Mouse (Mus musculus) stomach, embryonic 14.5 days (tissue): ENCODE results near the gene Sytl4. TPM values are rescaled to one million over a fixed set of nuclear protein-coding genes. Genes with fewer than 3 reads are reported as not detected.

ENCODE experiments used
- ATAC-seq: fragments of 200-750 bp; cut with Nextera tagmentation; 2 replicates; pipeline ENCODE4 v1.8.0; 2017; ENCODE audit warnings: low read depth, moderate TSS enrichment; ENCODE audit not compliant: insufficient number of reproducible peaks, insufficient read depth, low FRiP score
- H3K27ac ChIP-seq: fragments of 300-500 bp; sonication (generic); 2 replicates; pipeline ENCODE4 v1.5.1; 2014; ENCODE audit warnings: mild to moderate bottlenecking, low read length, moderate library complexity, mixed read lengths
- H3K27me3 ChIP-seq: fragments of 300-500 bp; sonication (generic); 2 replicates; pipeline ENCODE4 v1.6.1; 2014; ENCODE audit warnings: low read length, control low read depth, mixed read lengths; ENCODE audit not compliant: control insufficient read depth, insufficient read depth
- H3K36me3 ChIP-seq: fragments of 300-500 bp; sonication (generic); 2 replicates; pipeline ENCODE4 v1.6.1; 2014; ENCODE audit warnings: mild to moderate bottlenecking, control low read depth, low read length, moderate library complexity, mixed read lengths; ENCODE audit not compliant: control insufficient read depth, insufficient read depth
- H3K4me1 ChIP-seq: fragments of 300-500 bp; sonication (generic); 2 replicates; pipeline ENCODE4 v1.6.1; 2014; ENCODE audit warnings: low read length, control low read depth, mixed read lengths; ENCODE audit not compliant: control insufficient read depth, insufficient read depth
- H3K4me2 ChIP-seq: fragments of 300-500 bp; sonication (generic); replicated peaks from 2 replicates; pipeline ENCODE4 v1.6.1; 2014; ENCODE audit warnings: low read depth, low read length, control low read depth
- H3K4me3 ChIP-seq: fragments of 300-500 bp; sonication (generic); 2 replicates; pipeline ENCODE4 v1.5.1; 2014; ENCODE audit warnings: low read depth, low read length, control low read depth
- H3K9ac ChIP-seq: fragments of 300-500 bp; sonication (generic); replicated peaks from 2 replicates; pipeline ENCODE4 v1.6.1; 2014; ENCODE audit warnings: low read depth, mild to moderate bottlenecking, control low read depth, low read length, moderate library complexity, mixed read lengths
- H3K9me3 ChIP-seq: fragments of 300-500 bp; sonication (generic); 2 replicates; pipeline ENCODE4 v1.6.1; 2016; ENCODE audit warnings: low read depth, low read length, control low read depth; ENCODE audit not compliant: control insufficient read depth
- WGBS: fragments of 180-500 bp; shearing (Covaris S2); extraction: QIAGEN DNeasy Blood & Tissue Kit; methylation state at CpG from one replicate; pipeline ENCODE4 v1.1.7; 2014; 5-methylcytosine and 5-hydroxymethylcytosine counted together
- polyA plus RNA-seq: library from polyadenylated mRNA; unstranded; fragments of >200 nt; fragmentation: Nextera tagmentation; extraction: Ambion mirVana; gene quantifications from 2 replicates; pipeline ENCODE4 v1.2.1, GENCODE M21; 2014

The Sytl4 gene
- polyA plus RNA-seq: 5.3 and 6.5 TPM in 2 replicates

GRCm38 (mm10) chrX:133981231-133982002 is at the start of gene Sytl4:
Sytl4 (minus strand) TSS chrX:133981812.
- Histone ChIP-seq H3K36me3 (no peaks in the 10 kb centered on the region), H3K9me3 (no peaks in the 10 kb centered on the region), H3K27ac (no peak within 1 kb of the TSS), H3K4me1 (no peaks in the 10 kb centered on the region), H3K4me2 (peak within 1 kb of the TSS; percentile 57), H3K4me3 (peak within 1 kb of the TSS; percentile 42), H3K9ac (no peak within 1 kb of the TSS; the same call in 1 of the 2 replicates), H3K27me3 (no peaks in the 10 kb centered on the region)
- 22% methylated on average over 29 of the region's 29 CpGs for WGBS
- ATAC-seq: peak; percentile 77; the same call in 1 of the 2 replicates

- 36% methylated on average over 5 of the region's 5 CpGs for WGBS
- no peaks in the 10 kb centered on the region for H3K36me3 ChIP-seq
- no peak overlapping the region for H3K4me3 ChIP-seq
- no peak overlapping the region for H3K9ac ChIP-seq
- no peaks in the 10 kb centered on the region for H3K9me3 ChIP-seq
- no peaks in the 10 kb centered on the region for H3K4me1 ChIP-seq
- H3K27me3 ChIP-seq: no peaks in the 10 kb centered on the region
- no peak overlapping the region for H3K27ac ChIP-seq
- no peak for ATAC-seq
- H3K4me2 ChIP-seq: no peak overlapping the region
Observed at GRCm38 (mm10) chrX:134020664-134021063, 39.1 kb upstream of the Sytl4 start.

GRCm38 (mm10) chrX:134019005-134019404 is 37.4 kb upstream of the Sytl4 start:
- Histone ChIP-seq H3K4me3 (no peak overlapping the region), H3K27me3 (no peaks in the 10 kb centered on the region), H3K9ac (no peak overlapping the region), H3K4me2 (no peak overlapping the region), H3K9me3 (no peaks in the 10 kb centered on the region), H3K36me3 (no peaks in the 10 kb centered on the region), H3K4me1 (no peaks in the 10 kb centered on the region), H3K27ac (no peak overlapping the region)
- WGBS: 13% methylated on average over 9 of the region's 9 CpGs
- peak; percentile 56; the same call in 1 of the 2 replicates for ATAC-seq

- no peaks in the 10 kb centered on the region for H3K9me3 ChIP-seq
- ATAC-seq: no peak
- H3K4me3 ChIP-seq: no peak overlapping the region
- no peaks in the 10 kb centered on the region for H3K4me1 ChIP-seq
- no peaks in the 10 kb centered on the region for H3K27me3 ChIP-seq
- no peak overlapping the region for H3K4me2 ChIP-seq
- H3K36me3 ChIP-seq: no peaks in the 10 kb centered on the region
- no peak overlapping the region for H3K9ac ChIP-seq
- no peak overlapping the region for H3K27ac ChIP-seq
- WGBS: 67% methylated on average over 3 of the region's 3 CpGs
Observed at GRCm38 (mm10) chrX:133995866-133996265, 14.3 kb upstream of the Sytl4 start.

GRCm38 (mm10) chrX:133964615-133965014 is 17.0 kb downstream of the Sytl4 start:
- ATAC-seq: no peak
- no peaks in the 10 kb centered on the region for H3K4me1 ChIP-seq
- H3K9ac ChIP-seq: no peak overlapping the region
- H3K27ac ChIP-seq: no peak overlapping the region
- H3K9me3 ChIP-seq: no peaks in the 10 kb centered on the region
- H3K27me3 ChIP-seq: no peaks in the 10 kb centered on the region
- no peak overlapping the region for H3K4me3 ChIP-seq
- no peaks in the 10 kb centered on the region for H3K36me3 ChIP-seq
- WGBS: 77% methylated on average over 2 of the region's 2 CpGs
- no peak overlapping the region for H3K4me2 ChIP-seq

- Histone ChIP-seq H3K9me3 (no peaks in the 10 kb centered on the region), H3K4me3 (no peak overlapping the region), H3K4me1 (no peaks in the 10 kb centered on the region), H3K36me3 (no peaks in the 10 kb centered on the region), H3K4me2 (no peak overlapping the region), H3K27ac (no peak overlapping the region), H3K9ac (no peak overlapping the region), H3K27me3 (no peaks in the 10 kb centered on the region)
- no peak for ATAC-seq
- WGBS: 64% methylated on average over 2 of the region's 2 CpGs
Observed at GRCm38 (mm10) chrX:133960617-133961016, 21.0 kb downstream of the Sytl4 start.

GRCm38 (mm10) chrX:133954661-133955060 is 27.0 kb downstream of the Sytl4 start:
- H3K36me3 ChIP-seq: no peaks in the 10 kb centered on the region
- H3K4me1 ChIP-seq: no peaks in the 10 kb centered on the region
- no peak overlapping the region for H3K4me3 ChIP-seq
- no peak for ATAC-seq
- H3K27me3 ChIP-seq: no peaks in the 10 kb centered on the region
- 44% methylated on average over 7 of the region's 7 CpGs for whole genome bisulfite sequencing
- H3K9me3 ChIP-seq: no peaks in the 10 kb centered on the region
- no peak overlapping the region for H3K9ac ChIP-seq
- H3K27ac ChIP-seq: no peak overlapping the region
- no peak overlapping the region for H3K4me2 ChIP-seq

- WGBS: 52% methylated on average over 3 of the region's 3 CpGs
- peak; percentile 37; the same call in 1 of the 2 replicates for ATAC-seq
Observed at GRCm38 (mm10) chrX:133947427-133947826, 34.2 kb downstream of the Sytl4 start.

More at GRCm38 (mm10) chrX:133947427-133947826, 34.2 kb downstream of the Sytl4 start:
- Histone ChIP-seq H3K4me2 (no peak overlapping the region), H3K27ac (no peak overlapping the region), H3K4me1 (no peaks in the 10 kb centered on the region), H3K9me3 (no peaks in the 10 kb centered on the region), H3K36me3 (no peaks in the 10 kb centered on the region), H3K4me3 (no peak overlapping the region), H3K9ac (no peak overlapping the region), H3K27me3 (no peaks in the 10 kb centered on the region)
